Mouse (Mus musculus): ENCODE measurements at regions not wholly inside any gene's neighbourhood (a gene's known extent, or its start where the extent isn't known, plus 50 kb on each side); places are given as distances from the start of the nearest gene placed in this dataset.
"Not testable (repeated sequence)": the region's sequence is repeated elsewhere in the genome, so short reads cannot be mapped to it uniquely, and the experiment has no call there.

- no peak for DNase-seq (ENCODE audit: low read depth, low spot score)
Observed at GRCm38 (mm10) chr13:72505954-72506353, 122.7 kb upstream of the Irx2 start.

GRCm38 (mm10) chr13:72538633-72539032, 90.0 kb upstream of the Irx2 start:
- no peak for DNase-seq (ENCODE audit: low read depth, low spot score)

GRCm38 (mm10) chr13:72541706-72542105, 86.9 kb upstream of the Irx2 start:
- no peak for DNase-seq (ENCODE audit: low read depth, low spot score)

GRCm38 (mm10) chr13:72557951-72558350, 70.7 kb upstream of the Irx2 start:
- DNase-seq (ENCODE audit: low read depth, low spot score), result no peak

GRCm38 (mm10) chr13:72571871-72572270, 56.7 kb upstream of the Irx2 start:
- peak; percentile 23 for DNase-seq (ENCODE audit: low read depth, low spot score)

GRCm38 (mm10) chr13:72572846-72573245, 55.8 kb upstream of the Irx2 start:
- no peak for DNase-seq (ENCODE audit: low read depth, low spot score)

GRCm38 (mm10) chr13:72574126-72574525, 54.5 kb upstream of the Irx2 start:
- not testable (repeated sequence) for DNase-seq (ENCODE audit: low read depth, low spot score)

GRCm38 (mm10) chr13:72576485-72576884, 52.1 kb upstream of the Irx2 start:
- DNase-seq (ENCODE audit: low read depth, low spot score), result no peak

- DNase-seq (ENCODE audit: low read depth, low spot score), result no peak
Observed at GRCm38 (mm10) chr13:72578416-72578815, 50.2 kb upstream of the Irx2 start.
